Mouse (Mus musculus) neural tube, embryonic 11.5 days (tissue): ENCODE results near the gene Mtrr. TPM values are rescaled to one million over a fixed set of nuclear protein-coding genes. Genes with fewer than 3 reads are reported as not detected.

ENCODE experiments used
- polyA plus RNA-seq: library from polyadenylated mRNA; unstranded; fragments of >200 nt; fragmentation: Nextera tagmentation; extraction: Ambion mirVana; gene quantifications from 2 replicates; pipeline ENCODE4 v1.2.1, GENCODE M21; 2014

Gene Mtrr
- polyA plus RNA-seq, 1 experiment from 2014 or later: 16.9 TPM

Other genes with a start within 250 kb of the Mtrr start
- gene Fastkd3, start 85 bp upstream of the Mtrr start, polyA plus RNA-seq: 36.7 and 37.3 TPM in 2 replicates
- 1.3 TPM in 2 replicates for gene 1700001L19Rik, start 15.3 kb upstream of the Mtrr start, polyA plus RNA-seq